Mouse (Mus musculus) forebrain, postnatal 0 days (tissue): ENCODE measurements around the gene Ube2ql1. TPM values are rescaled to one million over a fixed set of nuclear protein-coding genes. Genes with fewer than 3 reads are reported as not detected.

ENCODE experiments used
- ATAC-seq: fragments of 200-750 bp; cut with Nextera tagmentation; 2 replicates; pipeline ENCODE4 v1.8.0; 2017; ENCODE audit warnings: mild to moderate bottlenecking, moderate library complexity
- DNase-seq: peaks from one replicate; pipeline ENCODE4 v3.0.0-alpha.2; 2015
- H3K27ac ChIP-seq: fragments of 300-500 bp; sonication (generic); 2 replicates; pipeline ENCODE4 v1.5.1; 2014; ENCODE audit warnings: low read depth, mild to moderate bottlenecking, antibody characterized with exemption, low read length, moderate library complexity, mixed read lengths
- H3K27me3 ChIP-seq: fragments of 300-500 bp; sonication (generic); 2 replicates; pipeline ENCODE4 v1.6.1; 2014; ENCODE audit warnings: mild to moderate bottlenecking, low read length, mixed read lengths; ENCODE audit not compliant: insufficient read depth
- H3K36me3 ChIP-seq: fragments of 300-500 bp; sonication (generic); 2 replicates; pipeline ENCODE4 v1.6.1; 2014; ENCODE audit warnings: mild to moderate bottlenecking, moderate library complexity; ENCODE audit not compliant: insufficient read depth
- H3K4me1 ChIP-seq: fragments of 300-500 bp; sonication (generic); 2 replicates; pipeline ENCODE4 v1.6.1; 2014; ENCODE audit warnings: antibody characterized with exemption; ENCODE audit not compliant: insufficient read depth
- H3K4me2 ChIP-seq: fragments of 300-500 bp; sonication (generic); 2 replicates; pipeline ENCODE4 v1.6.1; 2014; ENCODE audit warnings: low read depth, mild to moderate bottlenecking, moderate library complexity
- H3K4me3 ChIP-seq: fragments of 300-500 bp; sonication (generic); 2 replicates; pipeline ENCODE4 v1.5.1; 2014; ENCODE audit warnings: low read depth, low read length, mixed read lengths
- H3K9ac ChIP-seq: fragments of 300-500 bp; sonication (generic); 2 replicates; pipeline ENCODE4 v1.6.1; 2014; ENCODE audit warnings: mild to moderate bottlenecking
- H3K9me3 ChIP-seq: fragments of 300-500 bp; sonication (generic); 2 replicates; pipeline ENCODE4 v1.6.1; 2016; ENCODE audit warnings: low read length
- CTCF ChIP-seq: sonication (generic); IDR thresholded peaks from 2 replicates; pipeline ENCODE4 v1.5.1; 2016; ENCODE audit warnings: antibody characterized with exemption, control low read depth, low read depth
- WGBS: fragments of 180-500 bp; shearing (Covaris S2); extraction: QIAGEN DNeasy Blood & Tissue Kit; methylation state at CpG from one replicate; pipeline ENCODE4 v1.1.7; 2014; 5-methylcytosine and 5-hydroxymethylcytosine counted together
- polyA plus RNA-seq: library from polyadenylated mRNA; unstranded; fragments of >200 nt; fragmentation: Nextera tagmentation; extraction: Ambion mirVana; gene quantifications from 2 replicates; pipeline ENCODE4 v1.2.1, GENCODE M21; 2015
- total RNA-seq: library from RNA; depleted of rRNA; stranded (reverse); fragments of >200 nt; gene quantifications from 2 replicates; pipeline ENCODE4 v1.2.3, GENCODE M21; 2014

The Ube2ql1 gene
- total and polyA plus RNA-seq, 2 experiments from 2014 or later = 22.2 to 129 TPM

GRCm38 (mm10) chr13:69717860-69718598, 21.7 kb downstream of the Ube2ql1 start:
- no peak overlapping the region for H3K4me3 ChIP-seq
- peak; percentile 53 for DNase-seq
- no peaks in the 10 kb centered on the region for H3K9me3 ChIP-seq
- TF ChIP-seq CTCF = no peak
- peaks cover 16% of the 10 kb centered on the region; the same call in 1 of the 2 replicates for H3K4me1 ChIP-seq
- no peaks in the 10 kb centered on the region for H3K27me3 ChIP-seq
- H3K4me2 ChIP-seq = no peak overlapping the region
- WGBS = 10% methylated on average over 11 of the region's 11 CpGs
- H3K27ac ChIP-seq = no peak overlapping the region
- no peaks in the 10 kb centered on the region for H3K36me3 ChIP-seq
- ATAC-seq = peak; percentile 63
- no peak overlapping the region for H3K9ac ChIP-seq

GRCm38 (mm10) chr13:69708236-69708635, 31.5 kb downstream of the Ube2ql1 start:
- Histone ChIP-seq H3K9ac (no peak overlapping the region), H3K9me3 (no peaks in the 10 kb centered on the region), H3K27ac (no peak overlapping the region), H3K27me3 (no peaks in the 10 kb centered on the region), H3K4me1 (no peaks in the 10 kb centered on the region), H3K4me2 (no peak overlapping the region), H3K36me3 (peaks cover 17% of the 10 kb centered on the region; the same call in 1 of the 2 replicates), H3K4me3 (no peak overlapping the region)
- no peak for DNase-seq
- TF ChIP-seq CTCF = no peak
- peak; percentile 18; the same call in 1 of the 2 replicates for ATAC-seq
- WGBS = 89% methylated on average over 7 of the region's 7 CpGs

GRCm38 (mm10) chr13:69707496-69707895, 32.2 kb downstream of the Ube2ql1 start:
- Histone ChIP-seq H3K4me3 (no peak overlapping the region), H3K36me3 (peaks cover 24% of the 10 kb centered on the region), H3K4me1 (no peaks in the 10 kb centered on the region), H3K27me3 (no peaks in the 10 kb centered on the region), H3K9me3 (no peaks in the 10 kb centered on the region), H3K4me2 (no peak overlapping the region), H3K9ac (no peak overlapping the region), H3K27ac (no peak overlapping the region)
- ATAC-seq (no peak), DNase-seq (no peak)
- TF ChIP-seq CTCF = no peak
- WGBS = 91% methylated on average over 12 of the region's 12 CpGs

DNA sequence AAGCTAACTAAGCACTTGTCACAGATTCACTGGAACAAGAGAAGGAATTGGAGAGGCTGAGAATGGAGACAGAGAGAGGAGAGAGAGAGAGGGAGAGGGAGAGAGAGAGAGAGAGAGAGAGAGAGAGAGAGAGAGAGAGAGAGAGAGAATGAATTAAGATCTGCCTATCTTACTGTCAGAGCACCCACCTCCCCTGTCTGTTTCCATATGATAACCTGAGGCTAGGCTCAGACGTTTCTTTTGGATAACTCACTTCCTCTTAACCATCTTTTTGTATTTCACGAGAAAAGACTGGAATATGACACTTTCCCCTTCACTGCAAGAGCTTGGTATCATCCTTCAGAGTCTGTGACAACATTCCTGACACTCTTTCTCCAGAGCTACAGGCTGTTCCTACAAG, 32.8 kb downstream of the Ube2ql1 start:
- no peak for ATAC-seq
- 47% methylated on average over 2 of the region's 2 CpGs for WGBS

DNA sequence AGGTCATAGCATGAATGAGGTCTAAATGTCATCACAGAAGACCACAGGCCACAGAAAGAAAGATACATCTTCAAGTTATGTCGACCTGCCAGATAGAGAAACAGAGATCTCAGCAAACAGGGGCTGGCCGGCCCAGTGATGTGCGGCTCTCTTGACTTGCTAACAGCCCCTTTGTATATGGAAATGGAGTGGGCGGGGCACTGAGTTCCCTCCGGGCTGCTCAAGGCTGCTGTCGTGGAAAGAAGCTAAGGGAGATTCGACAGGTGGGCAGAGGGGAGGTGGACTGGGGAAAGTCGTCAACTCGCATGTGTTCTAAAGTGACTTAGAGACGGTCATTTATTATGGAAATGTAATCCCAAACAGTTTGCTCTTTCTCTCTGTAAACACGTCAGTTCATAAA, 36.2 kb downstream of the Ube2ql1 start:
- H3K4me1 ChIP-seq = no peaks in the 10 kb centered on the region
- H3K27me3 ChIP-seq = no peaks in the 10 kb centered on the region
- H3K4me3 ChIP-seq = no peak overlapping the region
- no peak overlapping the region for H3K4me2 ChIP-seq
- H3K9me3 ChIP-seq = no peaks in the 10 kb centered on the region
- no peak overlapping the region for H3K9ac ChIP-seq
- ATAC-seq (no peak), DNase-seq (no peak)
- no peak overlapping the region for H3K27ac ChIP-seq
- peaks cover 42% of the 10 kb centered on the region for H3K36me3 ChIP-seq
- TF ChIP-seq CTCF = no peak
- 15% methylated on average over 11 of the region's 11 CpGs for WGBS

More for the DNA sequence above, 32.8 kb downstream of the Ube2ql1 start:
- no peak overlapping the region for H3K9ac ChIP-seq
- no peak for TF ChIP-seq CTCF
- no peak overlapping the region for H3K4me3 ChIP-seq
- H3K27me3 ChIP-seq = no peaks in the 10 kb centered on the region
- no peak for DNase-seq
- H3K36me3 ChIP-seq = peaks cover 25% of the 10 kb centered on the region
- H3K4me2 ChIP-seq = no peak overlapping the region
- no peaks in the 10 kb centered on the region for H3K9me3 ChIP-seq
- H3K27ac ChIP-seq = peak overlapping the region; percentile 29; the same call in 1 of the 2 replicates
- no peaks in the 10 kb centered on the region for H3K4me1 ChIP-seq

DNA sequence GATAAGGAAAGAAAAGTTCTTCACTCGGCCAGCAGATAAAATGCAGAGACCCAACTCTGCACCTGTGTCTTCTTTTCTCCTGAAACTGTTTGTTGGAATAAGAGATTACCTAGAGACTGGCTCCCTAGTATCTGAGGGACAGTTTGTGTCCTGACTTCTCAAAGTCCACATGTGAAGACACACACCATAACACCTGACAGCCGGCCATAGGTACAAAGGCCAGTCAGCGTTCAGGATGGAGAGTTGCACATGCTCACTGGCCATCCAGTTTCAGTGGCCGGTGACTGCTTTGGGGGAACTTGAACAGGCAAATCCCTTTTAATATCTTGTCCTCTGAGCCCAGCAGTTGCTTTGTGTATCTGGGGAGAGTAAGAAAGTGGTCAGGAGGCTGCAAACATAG, 38.3 kb downstream of the Ube2ql1 start:
- ATAC-seq (no peak), DNase-seq (no peak)
- no peak overlapping the region for H3K9ac ChIP-seq
- H3K27ac ChIP-seq = no peak overlapping the region
- no peaks in the 10 kb centered on the region for H3K4me1 ChIP-seq
- WGBS = 85% methylated on average over 4 of the region's 4 CpGs
- peaks cover 37% of the 10 kb centered on the region for H3K36me3 ChIP-seq
- H3K9me3 ChIP-seq = no peaks in the 10 kb centered on the region
- TF ChIP-seq CTCF = no peak
- no peak overlapping the region for H3K4me3 ChIP-seq
- no peak overlapping the region for H3K4me2 ChIP-seq
- no peaks in the 10 kb centered on the region for H3K27me3 ChIP-seq

DNA sequence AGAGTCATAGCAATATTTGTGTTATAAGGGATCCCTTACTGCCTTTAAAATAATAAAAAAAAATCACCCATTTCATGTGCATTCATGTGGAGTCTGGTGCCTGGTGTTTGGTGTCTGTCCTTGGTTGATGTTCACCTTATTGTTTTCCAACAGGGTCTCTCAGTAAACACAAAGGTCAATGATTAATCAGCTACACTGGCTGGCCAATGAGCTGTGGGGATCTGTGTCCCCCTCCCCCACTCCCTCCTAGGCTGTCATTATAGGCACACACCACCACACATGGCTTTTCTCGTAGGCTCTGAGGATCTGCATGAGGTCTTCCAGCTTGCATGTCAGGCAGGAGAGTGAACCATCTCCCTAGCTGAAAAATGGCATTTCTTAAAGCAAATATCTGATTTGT, 38.9 kb downstream of the Ube2ql1 start:
- WGBS = 57% methylated on average over 1 of the region's 1 CpGs
- Histone ChIP-seq H3K27ac (no peak overlapping the region), H3K4me3 (no peak overlapping the region), H3K4me2 (no peak overlapping the region), H3K36me3 (peaks cover 37% of the 10 kb centered on the region), H3K9ac (no peak overlapping the region), H3K27me3 (no peaks in the 10 kb centered on the region), H3K4me1 (no peaks in the 10 kb centered on the region), H3K9me3 (no peaks in the 10 kb centered on the region)
- ATAC-seq (no peak), DNase-seq (no peak)
- no peak for TF ChIP-seq CTCF
